Mouse (Mus musculus) adrenal gland, postnatal 36 days (tissue): ENCODE data around the gene Insl3. TPM values are rescaled to one million over a fixed set of nuclear protein-coding genes. Genes with fewer than 3 reads are reported as not detected.
"Not testable (repeated sequence)": the region's sequence is repeated elsewhere in the genome, so short reads cannot be mapped to it uniquely, and the experiment has no call there.

ENCODE experiments used
- DNase-seq, 2 experiments: peaks; one replicate each; pipeline ENCODE4 v3.0.0; 2021; ENCODE audit warnings: mixed read lengths in 1 of 2
- total RNA-seq, 2 experiments: library from RNA; stranded (reverse); gene quantifications; 2 replicates each; pipeline ENCODE4 v1.2.3; 2021

Gene Insl3
- total RNA-seq, 2 experiments from 2014 or later, result 4.0 to 4.7 TPM

GRCm38 (mm10) chr8:71709134-71709799 is 20.3 kb downstream of the Insl3 start:
- no peak for DNase-seq

- peak; percentile 80 to 84 for DNase-seq
These were observed 20.9 kb downstream of the Insl3 start for GRCm38 (mm10) chr8:71709800-71710446.

- DNase-seq, result no peak
These were observed 22.6 kb downstream of the Insl3 start for GRCm38 (mm10) chr8:71711574-71711973.

GRCm38 (mm10) chr8:71715531-71715930 is 26.5 kb downstream of the Insl3 start:
- no peak for DNase-seq

- no peak for DNase-seq
These were observed 27.6 kb downstream of the Insl3 start for GRCm38 (mm10) chr8:71716561-71717053.

- no peak for DNase-seq
These were observed 28.1 kb downstream of the Insl3 start for GRCm38 (mm10) chr8:71717096-71717495.

GRCm38 (mm10) chr8:71718252-71718651 is 29.2 kb downstream of the Insl3 start:
- DNase-seq, result no peak

- DNase-seq, result no peak
These were observed 30.2 kb downstream of the Insl3 start for GRCm38 (mm10) chr8:71719218-71719617.

- DNase-seq, result no peak
These were observed 31.0 kb downstream of the Insl3 start for GRCm38 (mm10) chr8:71719928-71720457.

GRCm38 (mm10) chr8:71723047-71723551 is 34.1 kb downstream of the Insl3 start:
- DNase-seq, result no peak

- no peak for DNase-seq
These were observed 35.4 kb downstream of the Insl3 start for GRCm38 (mm10) chr8:71724389-71724788.

- DNase-seq, result peak; percentile 78 to 84
These were observed 36.3 kb downstream of the Insl3 start, which contains the start of gene Fcho1 for GRCm38 (mm10) chr8:71725122-71725924. Gene Fcho1 (minus strand): TSS chr8:71725716.

GRCm38 (mm10) chr8:71728240-71728785 is 39.3 kb downstream of the Insl3 start:
- peak; percentile 33 to 36 for DNase-seq

GRCm38 (mm10) chr8:71728826-71729620 is 40.0 kb downstream of the Insl3 start:
- no peak for DNase-seq

GRCm38 (mm10) chr8:71731652-71732230 is 42.7 kb downstream of the Insl3 start:
- peak; percentile 74 to 76 for DNase-seq

- not testable (repeated sequence) for DNase-seq
These were observed 49.3 kb downstream of the Insl3 start for GRCm38 (mm10) chr8:71738316-71738715.
